Mouse (Mus musculus) heart, postnatal 14 days (tissue): ENCODE measurements around the gene Slc6a8. TPM values are rescaled to one million over a fixed set of nuclear protein-coding genes. Genes with fewer than 3 reads are reported as not detected.

ENCODE experiments used
- DNase-seq, 2 experiments: peaks; one replicate each; pipeline ENCODE4 v3.0.0; 2021 to 2022
- intact Hi-C: fragments of 180-260 bp; cut with DNase I; formaldehyde crosslinking; loops from one replicate; pipeline ENCODE4 v1.15.1; 2025
- total RNA-seq, 2 experiments: library from RNA; stranded (reverse); gene quantifications; 2 replicates each; pipeline ENCODE4 v1.2.3; 2021

Slc6a8 gene
- total RNA-seq, 2 experiments from 2014 or later, result 109 to 112 TPM

GRCm38 (mm10) chrX:73673968-73674661, 1.2 kb downstream of the Slc6a8 start:
- peak; percentile 32 to 33 for DNase-seq
- intact Hi-C loops, result loop anchor here (5.0 to 10.0 kb wide), 4 partner anchors 48 to 273 kb away; partner anchors contain the start of genes Arhgap4 and Naa10

GRCm38 (mm10) chrX:73675231-73675630, 2.3 kb downstream of the Slc6a8 start:
- DNase-seq, result no peak
- intact Hi-C loops, result loop anchor here (10.0 kb wide), 1 partner anchor 250 kb away; the partner anchor contains the start of genes Arhgap4 and Naa10

GRCm38 (mm10) chrX:73676668-73677067, 3.7 kb downstream of the Slc6a8 start:
- intact Hi-C loops, result loop anchor here (10.0 kb wide), 1 partner anchor 248 kb away; the partner anchor contains the start of genes Arhgap4 and Naa10
- no peak for DNase-seq

- intact Hi-C loops, result no loop called here
- no peak for DNase-seq
Measured at GRCm38 (mm10) chrX:73684156-73684555, 11.2 kb downstream of the Slc6a8 start.

GRCm38 (mm10) chrX:73684978-73685377, 12.0 kb downstream of the Slc6a8 start:
- intact Hi-C loops, result no loop called here
- DNase-seq, result no peak

GRCm38 (mm10) chrX:73685629-73686028, 12.7 kb downstream of the Slc6a8 start:
- intact Hi-C loops, result no loop called here

GRCm38 (mm10) chrX:73690917-73691629, 18.1 kb downstream of the Slc6a8 start:
- intact Hi-C loops, result no loop called here
- DNase-seq, result peak; percentile 37 to 66

More at GRCm38 (mm10) chrX:73685629-73686028, 12.7 kb downstream of the Slc6a8 start:
- peak; percentile 29 to 50 for DNase-seq

GRCm38 (mm10) chrX:73700472-73700871, 27.5 kb downstream of the Slc6a8 start:
- no peak for DNase-seq
- intact Hi-C loops, result no loop called here

GRCm38 (mm10) chrX:73715476-73716108, 42.6 kb downstream of the Slc6a8 start:
- intact Hi-C loops, result loop anchor here (2.0 to 10.0 kb wide), 2 partner anchors 71 to 229 kb away; partner anchors contain the start of genes Idh3g and Ssr4
- peak; percentile 18 to 47 for DNase-seq

GRCm38 (mm10) chrX:73716109-73716661, 43.2 kb downstream of the Slc6a8 start, which contains the start of the genes Bcap31 and Abcd1:
Bcap31 (minus strand) TSS chrX:73716175.
Abcd1 (plus strand) TSS chrX:73716597.
- intact Hi-C loops, result loop anchor here (2.0 to 10.0 kb wide), 2 partner anchors 71 to 229 kb away; partner anchors contain the start of genes Idh3g and Ssr4
- peak; percentile 93 for DNase-seq

- intact Hi-C loops, result loop anchor here (2.0 to 10.0 kb wide), 2 partner anchors 70 to 228 kb away; partner anchors contain the start of genes Idh3g and Ssr4
- DNase-seq, result peak; percentile 13 to 24
Measured at GRCm38 (mm10) chrX:73716709-73717545, 44.0 kb downstream of the Slc6a8 start.

GRCm38 (mm10) chrX:73717667-73718066, 44.7 kb downstream of the Slc6a8 start:
- peak; percentile 12 to 21 for DNase-seq
- intact Hi-C loops, result loop anchor here (2.0 to 10.0 kb wide), 2 partner anchors 69 to 227 kb away; partner anchors contain the start of genes Idh3g and Ssr4

- intact Hi-C loops, result loop anchor here (10.0 kb wide), 1 partner anchor 227 kb away; no protein-coding TSS in a partner anchor
- DNase-seq, result no peak
Measured at GRCm38 (mm10) chrX:73718271-73718670, 45.3 kb downstream of the Slc6a8 start.

- intact Hi-C loops, result loop anchor here (10.0 kb wide), 1 partner anchor 226 kb away; no protein-coding TSS in a partner anchor
- peak; percentile 53 to 55 for DNase-seq
Measured at GRCm38 (mm10) chrX:73718686-73719362, 45.9 kb downstream of the Slc6a8 start.

GRCm38 (mm10) chrX:73730908-73731307, 58.0 kb downstream of the Slc6a8 start:
- no peak for DNase-seq
- intact Hi-C loops, result no loop called here
